Mouse (Mus musculus) bone marrow macrophage, adult 2 months (primary cell): ENCODE results near the gene Eif4ebp2.

Source experiments
- CTCF ChIP-seq: IDR thresholded peaks from 2 replicates; pipeline ENCODE4 v1.5.1; 2012; ENCODE audit warnings: low read depth, mild to moderate bottlenecking, low read length, moderate library complexity
- POLR2A ChIP-seq: IDR thresholded peaks from 2 replicates; pipeline ENCODE4 v1.6.1; 2012; ENCODE audit warnings: mild to moderate bottlenecking, low read depth, low read length, borderline replicate concordance

DNA sequence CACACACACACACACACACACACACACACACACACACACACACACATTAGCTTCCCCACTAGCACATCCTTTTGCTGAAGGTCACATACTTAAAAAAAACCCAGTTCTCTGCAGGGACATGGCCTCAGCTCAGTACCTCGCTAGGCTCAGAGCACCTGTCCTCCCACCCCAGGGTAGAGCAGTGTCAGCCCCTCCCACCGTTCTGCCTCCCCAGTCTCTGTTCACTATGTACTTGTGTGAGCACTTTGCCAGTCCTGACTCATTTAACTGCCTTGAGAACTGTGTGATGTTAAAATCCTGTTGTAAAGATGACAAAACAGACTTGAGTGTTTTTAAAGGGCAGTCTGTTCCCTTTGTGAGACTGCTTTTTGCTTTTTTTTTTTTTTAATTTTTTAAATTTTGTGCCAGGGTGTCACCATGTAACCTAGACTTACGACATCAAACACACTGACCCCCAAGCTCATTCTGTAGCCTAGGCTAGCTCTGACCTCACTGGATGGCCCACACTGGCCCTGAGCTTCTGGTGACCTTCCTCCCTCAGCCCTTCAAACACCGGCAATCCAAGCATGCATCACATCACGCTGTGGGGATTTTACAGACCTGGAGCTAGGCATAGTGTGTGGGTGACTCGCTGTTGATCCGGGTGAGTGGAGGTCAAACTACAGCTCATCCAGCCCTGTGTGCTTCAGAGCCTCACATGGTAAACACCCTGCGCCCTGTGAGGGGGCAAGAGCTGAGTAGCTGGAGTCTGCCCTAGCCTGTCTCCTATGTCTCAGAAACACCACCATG is 34.3 kb upstream of the Eif4ebp2 start:
- TF ChIP-seq CTCF (no peak), POLR2A (no peak)
